Mouse (Mus musculus): ENCODE data around the gene Polq.
"Not testable (repeated sequence)": the region's sequence is repeated elsewhere in the genome, so short reads cannot be mapped to it uniquely, and the experiment has no call there.

Gene Polq

DNA sequence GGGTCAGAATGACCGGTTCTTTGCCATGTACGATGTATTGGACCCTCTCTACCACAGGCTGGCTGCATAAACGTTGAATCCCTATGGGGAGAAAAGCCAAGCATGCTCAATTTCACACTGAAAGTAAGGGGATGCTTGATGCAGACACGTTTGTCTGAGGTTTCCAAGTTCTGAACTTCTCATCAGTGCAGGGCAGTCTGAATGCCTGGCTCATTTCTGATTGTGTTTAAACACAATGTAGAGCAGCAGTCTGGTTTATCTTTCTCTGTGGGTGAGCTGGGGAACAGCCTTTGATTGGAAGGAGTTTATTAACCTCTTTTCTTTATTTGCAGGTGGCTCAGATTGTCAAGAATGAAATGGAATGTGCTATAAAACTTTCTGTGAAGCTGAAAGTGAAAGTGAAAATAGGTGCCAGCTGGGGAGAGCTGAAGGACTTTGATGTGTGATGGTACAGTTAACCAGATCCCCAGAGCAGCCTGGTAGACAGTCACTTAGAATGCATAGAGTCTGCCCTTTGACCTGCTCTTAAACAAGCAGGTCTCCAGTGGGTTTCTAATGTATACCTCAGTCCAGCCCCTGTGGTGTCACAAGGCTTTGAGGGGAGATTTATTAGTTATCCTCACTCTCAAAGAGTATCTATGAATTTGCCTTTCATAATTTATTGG lies 82.7 kb downstream of the Polq start:
- DNase-seq (ENCODE audit: low spot score in 2 of 2): no peak

DNA sequence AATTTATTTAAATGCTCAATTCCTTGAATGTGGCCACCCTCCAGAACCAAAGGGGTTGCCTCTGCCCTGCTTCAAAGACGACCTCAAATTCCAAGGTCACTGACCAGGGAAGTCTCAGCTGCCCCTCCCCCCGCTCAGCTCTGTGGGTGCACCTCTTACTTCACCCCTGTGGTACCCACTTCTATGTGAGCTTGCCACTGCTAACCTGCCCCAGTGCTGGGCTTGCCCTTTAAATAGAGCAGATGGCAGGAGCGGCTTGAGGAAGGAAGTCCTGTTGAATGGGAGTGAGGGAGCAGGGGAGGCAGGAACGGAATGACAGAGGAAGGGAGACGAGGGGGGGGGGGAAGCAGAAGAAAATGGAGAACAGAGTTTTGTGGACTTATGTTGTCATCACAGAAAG lies 97.2 kb downstream of the Polq start:
- DNase-seq (ENCODE audit: low spot score in 2 of 2): no peak

DNA sequence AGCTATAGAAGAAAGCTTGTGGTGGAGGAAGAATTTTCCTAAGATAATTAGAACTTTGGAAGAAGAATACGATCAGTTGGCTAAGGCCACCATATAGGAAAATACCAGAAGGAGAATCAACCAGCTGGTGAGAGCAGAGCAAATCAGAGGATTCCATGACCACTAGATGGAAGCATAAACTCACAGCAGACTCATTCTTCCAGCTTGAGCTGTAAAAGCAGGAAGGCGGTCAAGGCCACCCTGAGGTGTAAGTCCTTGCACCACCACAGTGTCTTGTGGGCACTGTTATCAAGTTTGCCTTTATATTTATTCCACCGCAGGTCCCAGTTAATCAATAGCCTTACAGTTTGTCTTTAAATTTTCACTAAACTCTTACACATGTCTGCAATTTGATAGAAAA lies 97.7 kb downstream of the Polq start:
- DNase-seq (ENCODE audit: low spot score in 2 of 2): peak in 1 of 2 experiments; percentile 15

DNA sequence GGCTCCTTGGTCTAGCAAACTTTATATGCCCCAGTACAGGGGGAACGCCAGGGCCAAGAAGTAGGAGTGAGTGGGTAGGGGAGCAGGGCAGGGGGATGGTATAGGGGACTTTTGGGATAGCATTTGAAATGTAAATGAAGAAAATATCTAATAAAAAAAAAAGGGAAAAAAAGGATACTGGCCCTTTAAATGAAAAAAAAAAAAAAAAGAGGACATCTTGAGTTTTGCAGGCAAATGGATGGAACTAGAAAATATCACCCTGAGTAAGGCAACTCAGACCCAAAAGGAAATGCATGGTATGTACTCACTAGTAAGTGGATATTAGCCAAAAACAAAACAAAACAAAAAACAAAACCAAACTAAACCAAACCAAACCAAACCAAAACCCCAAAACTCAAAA lies 113.6 kb downstream of the Polq start:
- not testable (repeated sequence) for DNase-seq (ENCODE audit: low spot score in 2 of 2)
